Mouse (Mus musculus) heart, postnatal 25 days (tissue): Measurements from ENCODE around the gene Figla. TPM values are rescaled to one million over a fixed set of nuclear protein-coding genes. Genes with fewer than 3 reads are reported as not detected.
"Not testable (repeated sequence)": the region's sequence is repeated elsewhere in the genome, so short reads cannot be mapped to it uniquely, and the experiment has no call there.

Experiments
- DNase-seq: peaks from one replicate; pipeline ENCODE4 v3.0.0; 2022; ENCODE audit warnings: low spot score
- intact Hi-C: fragments of 180-260 bp; cut with DNase I; formaldehyde crosslinking; loops from one replicate; pipeline ENCODE4 v1.15.1; 2025
- total RNA-seq, 2 experiments: library from RNA; stranded (reverse); gene quantifications; 2 replicates each; pipeline ENCODE4 v1.2.3; 2021

The Figla gene
- total RNA-seq: not detected

DNA sequence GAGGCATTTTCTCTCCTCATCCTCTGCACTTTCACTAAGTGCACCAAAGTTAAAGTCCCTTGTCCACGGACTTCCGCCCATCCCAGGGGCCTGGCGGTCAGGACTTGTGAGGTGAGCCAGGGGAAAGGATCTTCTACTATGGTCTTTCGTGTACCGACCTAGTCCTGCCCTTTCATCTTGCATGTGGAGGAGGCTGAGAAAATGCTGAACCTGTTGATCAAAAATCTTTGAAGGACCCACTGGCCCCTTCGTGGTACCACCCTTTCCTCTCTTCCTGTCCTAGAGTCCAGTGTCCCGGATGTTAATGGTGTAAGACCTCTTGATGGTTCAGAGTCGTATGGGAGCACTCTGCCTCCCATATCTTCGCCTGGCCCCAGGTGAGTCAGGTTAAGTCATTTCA is at the start of gene Figla:
Gene Figla (plus strand): TSS at position 301 of the 400 bp plus-strand sequence.
- no peak for DNase-seq
- intact Hi-C loops: no loop called here

GRCm38 (mm10) chr6:85966686-85967085 is 49.3 kb upstream of the Figla start:
- no peak for DNase-seq
- intact Hi-C loops: no loop called here

DNA sequence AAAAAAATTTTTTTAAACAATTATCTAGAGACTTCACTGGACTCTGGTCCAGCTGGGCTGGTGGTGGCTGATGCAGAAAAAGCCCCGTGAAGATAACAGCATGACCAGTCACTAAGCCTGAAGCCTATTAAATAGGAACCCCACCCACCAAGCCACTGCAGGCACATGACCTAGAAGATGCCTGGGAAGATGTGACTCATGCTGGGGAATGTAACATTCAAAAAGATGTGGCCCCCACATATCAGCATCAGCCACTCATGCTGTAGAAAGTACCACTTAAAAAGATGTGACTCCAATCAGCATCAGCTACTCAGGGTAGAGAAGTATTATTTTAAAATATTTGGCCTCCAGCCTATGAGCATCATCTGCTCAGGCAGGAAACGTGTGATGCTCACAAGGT is 46.1 kb upstream of the Figla start:
- intact Hi-C loops: no loop called here
- DNase-seq: no peak

GRCm38 (mm10) chr6:85972699-85973098 is 43.3 kb upstream of the Figla start:
- intact Hi-C loops: no loop called here
- no peak for DNase-seq

- intact Hi-C loops: no loop called here
- no peak for DNase-seq
Measured at GRCm38 (mm10) chr6:85973336-85973735, 42.6 kb upstream of the Figla start.

DNA sequence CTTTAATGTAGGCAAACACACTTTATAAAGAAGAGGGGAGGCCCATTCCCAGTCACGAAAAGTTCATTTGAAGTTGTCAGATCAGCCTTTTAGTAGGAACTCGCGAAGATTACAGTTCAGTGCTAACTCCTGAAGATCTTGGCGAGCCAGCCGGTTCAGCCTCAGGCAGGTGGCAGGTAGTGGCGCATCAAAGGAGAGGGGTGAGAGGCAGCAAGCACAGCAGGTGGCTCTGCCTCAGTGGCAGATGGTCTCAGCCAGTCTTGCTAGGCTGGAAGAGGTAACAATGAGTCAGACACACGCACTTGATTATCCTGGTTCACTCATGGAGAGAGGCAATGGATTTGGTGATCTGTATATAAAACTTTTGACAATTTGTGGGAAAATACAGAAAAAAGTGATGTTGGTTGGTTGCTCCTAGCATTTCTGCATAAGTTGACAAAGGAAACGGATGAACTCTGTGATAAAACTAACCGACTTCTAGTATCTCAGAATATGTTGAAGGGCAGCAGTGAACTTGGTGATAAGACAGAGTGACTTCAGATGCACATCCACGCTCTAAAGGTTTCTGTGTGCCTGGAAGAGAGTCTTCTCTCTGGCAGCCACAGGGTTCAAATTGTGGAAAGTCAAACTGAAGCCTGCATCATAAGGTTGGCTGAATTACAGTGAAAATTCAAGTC is 40.9 kb upstream of the Figla start:
- intact Hi-C loops: no loop called here
- no peak for DNase-seq

DNA sequence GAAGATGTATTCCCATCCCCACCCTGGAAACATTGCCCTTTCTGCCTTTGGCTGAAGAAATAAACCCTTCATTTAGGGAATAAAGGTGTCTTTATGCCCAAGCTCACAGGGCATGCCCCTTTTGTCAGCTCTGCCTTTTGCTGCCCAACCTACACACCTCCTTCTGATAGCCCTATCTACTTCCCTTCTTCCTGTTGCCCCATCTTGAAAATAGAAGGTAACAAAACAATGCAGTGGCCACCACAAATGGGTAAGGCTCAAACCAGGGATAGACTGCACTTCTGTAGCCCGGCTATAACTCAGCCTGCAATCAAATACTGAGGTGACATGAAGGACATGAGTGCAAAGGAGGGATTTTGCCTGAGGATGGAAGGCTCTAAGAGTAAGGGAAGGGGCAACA is 40.2 kb upstream of the Figla start:
- intact Hi-C loops: no loop called here
- DNase-seq: no peak

GRCm38 (mm10) chr6:85976242-85976641 is 39.7 kb upstream of the Figla start:
- intact Hi-C loops: no loop called here
- no peak for DNase-seq

DNA sequence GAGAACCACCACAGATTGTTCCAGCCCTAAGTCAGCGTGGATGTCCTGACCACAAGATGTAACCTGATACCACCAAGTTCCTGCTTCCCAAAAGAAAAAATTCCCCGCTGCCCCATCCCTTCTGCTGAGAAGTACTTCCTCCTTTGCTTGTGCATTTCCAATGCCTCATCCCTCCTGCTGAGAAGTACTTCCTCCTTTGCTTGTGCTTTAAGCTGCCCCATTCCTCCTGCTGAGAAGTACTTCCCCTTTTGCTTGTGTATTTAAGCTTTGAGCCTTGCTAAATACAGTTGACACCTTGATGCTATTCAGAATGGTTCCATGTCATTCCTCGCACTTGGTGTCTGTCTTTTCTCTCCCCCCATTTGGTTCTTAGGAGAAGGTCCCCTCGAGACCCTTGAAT is 37.2 kb upstream of the Figla start:
- DNase-seq, intact Hi-C loops: not testable (repeated sequence)

GRCm38 (mm10) chr6:85984351-85984750 is 31.6 kb upstream of the Figla start:
- intact Hi-C loops: no loop called here
- no peak for DNase-seq

- DNase-seq, intact Hi-C loops: not testable (repeated sequence)
Measured at GRCm38 (mm10) chr6:85989570-85989969, 26.4 kb upstream of the Figla start.

DNA sequence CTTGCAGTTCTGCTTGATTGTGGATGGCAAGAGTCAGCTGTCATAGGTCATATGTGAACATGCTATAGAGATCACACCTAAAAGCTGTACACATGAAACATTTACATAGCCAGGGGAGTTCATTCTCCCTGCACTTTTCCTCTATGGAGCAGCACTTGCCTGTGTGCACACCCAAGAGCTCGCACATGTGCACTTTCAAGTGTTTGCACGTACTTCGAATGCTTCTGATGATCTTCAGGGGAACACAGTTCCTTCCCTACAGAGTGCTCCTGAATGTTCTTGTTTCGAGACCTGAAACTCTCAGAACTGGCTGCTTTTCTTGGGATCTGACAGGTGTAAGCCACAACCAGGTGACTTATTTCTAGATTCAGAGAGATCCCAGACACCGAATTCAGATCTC is 25.2 kb upstream of the Figla start:
- intact Hi-C loops, DNase-seq: not testable (repeated sequence)

DNA sequence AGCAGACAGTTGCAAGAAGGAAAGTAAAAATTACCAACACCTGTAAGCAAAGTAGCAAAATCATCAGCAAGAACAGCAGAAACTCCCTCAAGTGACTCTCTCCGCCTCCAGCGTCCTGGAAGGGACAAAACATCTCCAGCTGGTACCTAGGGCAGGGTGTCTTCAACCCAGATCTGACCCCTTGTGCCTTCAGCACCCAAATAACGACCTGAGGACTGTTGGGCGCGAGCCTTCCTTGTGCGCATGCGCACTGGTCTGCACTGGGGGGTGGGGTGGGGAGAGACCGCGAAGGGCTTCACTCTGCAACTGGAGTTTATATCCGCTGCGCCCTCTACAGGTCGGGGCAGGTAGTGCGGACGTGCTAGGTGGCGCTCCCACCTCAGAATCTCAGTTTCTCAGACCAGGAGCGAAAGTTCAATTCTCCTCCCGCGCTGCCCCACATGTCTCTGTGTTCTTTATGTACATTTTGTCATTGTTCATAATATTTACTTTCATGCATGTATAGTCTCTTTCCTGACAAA is 12.5 kb upstream of the Figla start:
- intact Hi-C loops: loop anchor here (5.0 to 10.0 kb wide), 2 partner anchors 41 to 419 kb away; partner anchors contain the start of genes Alms1 and Dusp11
- DNase-seq: no peak

- intact Hi-C loops: loop anchor here (2.0 to 10.0 kb wide), 4 partner anchors 42 to 420 kb away; partner anchors contain the start of genes Alms1, Dusp11 and Nat8
- DNase-seq: peak; percentile 17
Measured at GRCm38 (mm10) chr6:86004271-86005148, 11.5 kb upstream of the Figla start.

DNA sequence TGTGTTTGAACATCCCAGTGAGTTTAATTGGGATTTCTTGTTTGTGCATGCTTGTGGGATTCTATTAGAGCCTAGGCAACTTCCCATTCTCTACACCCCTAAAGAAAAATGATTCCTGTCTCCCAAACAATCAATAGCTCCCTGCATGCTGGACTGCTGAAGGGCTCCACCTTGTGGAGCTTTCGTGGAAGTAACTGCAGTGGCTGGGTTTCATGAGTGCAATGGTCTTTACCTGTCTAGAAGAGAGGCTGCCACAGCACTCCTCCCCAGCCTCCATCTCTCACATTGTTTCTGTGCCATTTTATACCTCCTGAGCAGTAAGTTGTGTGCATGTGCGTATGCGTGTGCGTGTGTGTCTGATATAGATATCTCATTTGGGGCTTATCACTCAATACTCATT is 6.0 kb upstream of the Figla start:
- intact Hi-C loops: loop anchor here (5.0 to 10.0 kb wide), 2 partner anchors 178 to 425 kb away; partner anchors contain the start of genes Alms1 and Nat8
- no peak for DNase-seq

GRCm38 (mm10) chr6:86014812-86015211 is 1.2 kb upstream of the Figla start:
- DNase-seq, intact Hi-C loops: not testable (repeated sequence)

- no peak for DNase-seq
- intact Hi-C loops: no loop called here
Measured at GRCm38 (mm10) chr6:86016793-86017350, 901 bp downstream of the Figla start.

- intact Hi-C loops: loop anchor here (5.0 to 10.0 kb wide), 2 partner anchors 68 to 345 kb away; partner anchors contain the start of gene Fam136a
- DNase-seq: no peak
Measured at GRCm38 (mm10) chr6:86019415-86020237, 3.7 kb downstream of the Figla start.

DNA sequence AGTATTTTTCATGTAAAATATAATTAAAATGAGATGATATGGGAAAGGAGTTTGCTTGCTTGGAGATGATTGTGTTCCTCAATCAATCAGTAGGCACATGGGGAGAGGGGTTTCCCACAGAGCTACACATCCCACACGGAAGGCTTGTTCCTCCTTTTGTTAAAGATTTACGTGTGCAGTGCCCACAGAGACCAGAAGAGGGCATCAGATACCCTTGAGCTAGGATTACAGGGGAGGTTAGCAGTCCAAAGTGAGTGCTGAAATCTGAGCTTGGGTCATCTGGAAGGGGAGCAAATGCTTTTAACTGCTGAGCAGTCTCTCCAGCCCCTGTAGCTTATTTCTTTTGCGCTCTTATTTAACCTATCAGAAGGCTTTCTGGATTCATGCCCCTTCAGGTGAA is 5.0 kb downstream of the Figla start:
- DNase-seq: no peak
- intact Hi-C loops: loop anchor here (5.0 to 10.0 kb wide), 2 partner anchors 66 to 344 kb away; partner anchors contain the start of gene Fam136a
